Mouse (Mus musculus): Measurements from ENCODE around the gene Hist1h3g.
"Not testable (repeated sequence)": the region's sequence is repeated elsewhere in the genome, so short reads cannot be mapped to it uniquely, and the experiment has no call there.

Hist1h3g gene

DNA sequence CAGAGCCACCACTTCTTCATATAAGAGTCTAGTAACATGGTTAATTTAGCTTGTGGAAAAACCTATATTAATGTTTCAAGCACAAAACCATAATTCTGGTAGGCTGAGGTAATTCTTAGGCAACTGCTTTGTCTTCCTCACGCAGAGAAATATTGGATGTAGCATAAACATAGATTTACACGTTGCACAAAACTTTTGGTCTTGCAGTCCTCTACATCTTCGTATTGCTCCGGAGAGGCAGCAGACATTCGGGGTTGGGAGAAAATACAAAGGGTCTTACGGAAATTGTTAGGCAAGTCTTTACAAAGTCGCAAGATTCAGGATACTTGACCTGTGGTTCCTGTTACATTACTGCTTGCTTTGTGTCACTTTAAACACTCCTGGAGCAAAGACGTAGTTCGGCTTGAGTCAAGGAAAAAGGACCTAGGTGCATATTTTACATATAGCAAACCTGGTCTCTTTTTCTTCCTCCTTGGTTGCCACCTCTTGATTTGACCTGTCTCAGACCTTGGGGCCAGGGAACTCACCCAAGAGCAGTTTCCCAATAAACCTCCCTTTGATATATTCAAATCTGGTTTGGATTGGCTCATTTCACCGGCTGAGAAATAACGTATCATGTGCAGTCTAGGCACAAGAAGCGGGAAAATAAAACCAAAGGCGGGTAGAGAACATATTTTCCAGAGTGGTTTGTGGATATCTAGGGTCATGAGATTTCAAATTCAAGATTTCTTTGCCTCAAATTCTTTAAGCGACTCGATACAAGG, 672 bp upstream of the Hist1h3g start:
- DNase-seq (ENCODE audit: extremely low read depth, low read depth) = no peak

DNA sequence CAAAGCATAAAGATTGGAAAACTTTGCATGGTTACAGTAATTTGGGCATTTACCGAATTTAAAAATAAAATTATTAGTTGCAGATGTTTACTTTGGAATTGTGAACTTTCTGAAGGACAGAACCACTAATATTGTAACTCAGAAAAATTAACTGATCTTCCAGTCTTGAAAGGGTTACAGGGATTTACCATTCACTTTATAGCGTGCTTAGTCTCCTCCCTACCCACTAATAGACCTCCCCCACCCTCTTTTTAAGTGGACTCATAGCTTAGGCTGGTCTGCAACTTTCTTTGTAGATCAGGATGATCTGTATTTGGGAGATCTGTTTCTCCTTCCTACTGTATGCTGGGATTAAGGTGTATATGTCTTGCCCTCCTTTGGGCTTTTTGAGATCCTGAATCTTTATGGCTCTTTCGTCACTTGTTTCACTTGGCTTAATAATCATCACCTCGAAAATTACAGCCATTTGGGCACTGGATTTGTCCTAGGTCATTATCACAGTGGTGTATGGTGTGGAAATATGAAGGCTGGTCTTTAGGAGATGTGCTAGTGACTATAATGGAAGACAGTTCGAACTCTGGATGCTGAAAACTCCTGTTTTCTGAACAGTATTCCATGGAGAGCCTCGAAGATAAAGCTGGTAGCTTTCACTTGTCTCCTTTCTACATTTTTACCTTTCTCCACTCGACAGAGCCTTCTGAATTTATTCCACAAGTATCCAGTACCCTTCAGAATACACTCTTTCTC, 1.0 kb downstream of the Hist1h3g start:
- no peak for DNase-seq (ENCODE audit: extremely low read depth, low read depth)

DNA sequence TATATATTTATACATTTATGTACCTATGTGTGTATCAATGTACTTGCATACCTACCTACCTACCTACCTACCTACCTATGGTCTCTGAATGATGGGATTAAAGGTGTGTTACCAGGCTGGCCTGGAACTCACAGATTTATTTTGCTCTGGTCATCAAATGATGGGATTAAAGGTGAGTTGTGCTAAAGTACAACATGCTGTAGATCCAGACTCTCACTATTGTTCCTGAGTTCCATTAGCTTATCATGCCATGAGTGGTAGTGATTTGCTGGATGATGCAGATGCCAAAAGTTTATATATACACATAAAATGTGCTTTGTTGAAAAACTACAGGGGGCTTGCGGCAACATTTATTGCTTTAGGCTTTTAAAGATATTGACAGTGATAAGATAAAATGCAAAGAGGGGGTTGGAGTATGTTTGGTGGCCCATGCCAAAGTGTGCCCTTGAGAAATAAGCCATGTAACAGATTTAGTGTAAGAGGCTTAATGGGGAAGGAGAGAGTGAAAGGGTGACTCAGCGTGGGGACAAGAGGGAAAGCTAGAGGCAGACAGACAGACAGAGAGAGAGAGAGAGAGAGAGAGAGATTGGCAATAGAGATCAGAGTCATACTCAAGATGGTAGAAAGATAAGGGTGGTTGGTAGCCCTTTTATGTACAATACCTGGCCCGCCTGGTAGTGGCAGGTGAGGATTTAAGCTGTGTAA, 1.9 kb downstream of the Hist1h3g start:
- DNase-seq (ENCODE audit: extremely low read depth, low read depth) = no peak

DNA sequence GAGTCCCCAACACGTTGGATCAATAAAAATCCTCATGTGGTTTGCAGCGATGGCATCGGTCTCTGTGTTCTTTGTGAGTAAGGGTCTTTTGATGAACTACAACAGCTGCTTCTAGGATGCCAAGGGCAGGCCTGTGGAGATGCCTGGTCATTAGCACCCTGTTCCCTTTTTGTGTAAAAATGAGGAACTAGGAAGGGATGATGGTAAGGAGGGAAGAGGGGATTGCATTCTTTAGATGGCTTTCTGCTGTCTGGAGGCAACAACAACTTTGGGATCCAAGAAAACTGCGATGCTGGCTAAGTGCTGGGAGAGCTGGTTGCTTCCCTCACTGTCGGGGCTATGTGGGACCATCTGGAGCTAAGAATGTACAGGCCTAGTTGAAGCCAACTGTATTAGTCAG, 3.0 kb downstream of the Hist1h3g start:
- no peak for DNase-seq (ENCODE audit: extremely low read depth, low read depth)

DNA sequence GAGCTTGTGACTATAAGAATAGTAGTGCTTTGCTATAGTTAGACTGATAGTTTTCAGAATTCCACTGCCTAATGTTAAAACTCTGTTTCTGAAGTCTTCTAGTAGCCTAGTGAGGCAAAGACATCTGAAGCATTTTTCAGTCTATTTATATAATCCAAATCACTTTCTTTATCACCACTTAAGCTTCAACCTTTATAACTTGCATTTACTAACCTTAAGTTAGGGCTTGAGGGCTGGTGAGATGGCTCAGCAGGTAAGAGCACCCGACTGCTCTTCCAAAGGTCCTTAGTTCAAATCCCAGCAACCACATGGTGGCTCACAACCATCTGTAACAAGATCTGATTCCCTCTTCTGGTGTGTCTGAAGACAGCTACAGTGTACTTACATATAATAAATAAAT, 4.6 kb downstream of the Hist1h3g start:
- DNase-seq (ENCODE audit: extremely low read depth, low read depth) = not testable (repeated sequence)

DNA sequence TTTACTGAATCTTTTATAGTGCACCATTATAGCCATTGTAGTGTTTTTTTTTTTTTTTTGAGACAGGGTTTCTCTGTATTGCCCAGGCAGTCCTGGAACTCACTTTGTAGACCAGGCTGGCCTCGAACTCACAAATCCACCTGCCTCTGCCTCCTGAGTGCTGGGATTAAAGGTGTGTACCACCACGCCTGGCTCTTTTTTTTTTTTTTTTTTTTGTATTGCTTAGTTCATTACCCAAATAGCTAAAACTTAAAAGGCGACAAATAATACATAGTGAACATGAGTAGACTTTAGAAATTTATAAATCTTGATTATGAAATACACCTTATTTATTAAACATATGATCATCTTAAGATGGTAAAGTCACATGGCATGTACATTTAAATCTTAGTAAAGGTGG, 6.3 kb downstream of the Hist1h3g start:
- DNase-seq (ENCODE audit: extremely low read depth, low read depth) = no peak

DNA sequence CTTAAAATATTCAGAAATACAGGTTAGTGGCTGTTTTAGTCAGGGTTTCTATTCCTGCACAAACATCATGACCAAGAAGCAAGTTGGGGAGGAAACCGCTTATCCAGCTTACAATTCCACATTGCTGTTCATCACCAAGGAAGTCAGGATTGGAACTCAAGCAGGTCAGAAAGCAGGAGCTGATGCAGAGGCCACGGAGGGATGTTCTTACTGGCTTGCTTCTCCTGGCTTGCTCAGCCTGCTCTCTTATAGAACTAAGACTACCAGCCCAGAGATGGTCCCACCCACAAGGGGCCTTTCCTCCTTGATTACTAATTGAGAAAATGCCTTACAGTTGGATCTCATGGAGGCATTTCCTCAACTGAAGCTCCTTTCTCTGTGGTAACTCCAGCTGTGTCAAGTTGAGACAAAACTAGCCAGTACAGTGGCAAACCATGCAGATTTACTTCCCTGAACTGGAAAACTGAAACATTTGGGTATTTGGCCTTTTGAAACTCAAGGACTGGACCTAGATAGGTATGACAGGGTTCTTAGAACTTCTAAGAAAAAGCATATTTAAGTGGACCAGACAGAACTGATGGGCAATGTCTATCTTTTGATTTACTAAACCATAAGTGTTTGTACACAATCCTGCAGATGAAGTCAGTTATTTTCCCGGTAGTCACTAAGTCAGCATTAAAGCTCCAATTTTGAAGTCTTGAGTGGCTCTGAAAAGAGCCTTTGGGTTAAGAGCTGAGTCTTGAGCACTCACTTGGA, 7.2 kb downstream of the Hist1h3g start:
- DNase-seq (ENCODE audit: extremely low read depth, low read depth) = not testable (repeated sequence)

DNA sequence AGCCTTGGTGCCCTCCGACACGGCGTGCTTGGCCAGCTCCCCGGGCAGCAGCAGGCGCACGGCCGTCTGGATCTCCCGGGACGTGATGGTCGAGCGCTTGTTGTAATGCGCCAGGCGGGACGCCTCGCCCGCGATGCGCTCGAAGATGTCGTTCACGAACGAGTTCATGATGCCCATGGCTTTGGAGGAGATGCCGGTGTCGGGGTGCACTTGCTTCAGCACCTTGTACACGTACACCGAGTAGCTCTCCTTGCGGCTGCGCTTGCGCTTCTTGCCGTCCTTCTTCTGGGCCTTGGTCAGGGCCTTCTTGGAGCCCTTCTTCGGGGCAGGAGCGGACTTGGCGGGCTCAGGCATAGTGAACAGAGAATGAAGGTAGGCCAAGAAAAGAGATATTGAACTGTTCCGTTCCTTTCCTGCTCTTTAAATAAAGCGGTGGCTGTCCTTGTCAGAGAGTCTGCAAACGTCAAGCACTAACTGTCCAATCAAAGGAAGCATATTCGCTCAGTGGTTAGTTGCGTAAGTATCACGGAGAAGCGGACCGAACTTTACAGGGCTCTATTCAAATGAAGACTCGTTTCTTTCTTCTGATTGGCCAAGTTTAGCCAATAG, 7.9 kb downstream of the Hist1h3g start, which contains the start of gene Hist1h2bh:
Gene Hist1h2bh, minus strand, starts transcription at position 394 of the 609 bp plus-strand sequence.
- DNase-seq (ENCODE audit: extremely low read depth, low read depth) = peak; percentile 100

DNA sequence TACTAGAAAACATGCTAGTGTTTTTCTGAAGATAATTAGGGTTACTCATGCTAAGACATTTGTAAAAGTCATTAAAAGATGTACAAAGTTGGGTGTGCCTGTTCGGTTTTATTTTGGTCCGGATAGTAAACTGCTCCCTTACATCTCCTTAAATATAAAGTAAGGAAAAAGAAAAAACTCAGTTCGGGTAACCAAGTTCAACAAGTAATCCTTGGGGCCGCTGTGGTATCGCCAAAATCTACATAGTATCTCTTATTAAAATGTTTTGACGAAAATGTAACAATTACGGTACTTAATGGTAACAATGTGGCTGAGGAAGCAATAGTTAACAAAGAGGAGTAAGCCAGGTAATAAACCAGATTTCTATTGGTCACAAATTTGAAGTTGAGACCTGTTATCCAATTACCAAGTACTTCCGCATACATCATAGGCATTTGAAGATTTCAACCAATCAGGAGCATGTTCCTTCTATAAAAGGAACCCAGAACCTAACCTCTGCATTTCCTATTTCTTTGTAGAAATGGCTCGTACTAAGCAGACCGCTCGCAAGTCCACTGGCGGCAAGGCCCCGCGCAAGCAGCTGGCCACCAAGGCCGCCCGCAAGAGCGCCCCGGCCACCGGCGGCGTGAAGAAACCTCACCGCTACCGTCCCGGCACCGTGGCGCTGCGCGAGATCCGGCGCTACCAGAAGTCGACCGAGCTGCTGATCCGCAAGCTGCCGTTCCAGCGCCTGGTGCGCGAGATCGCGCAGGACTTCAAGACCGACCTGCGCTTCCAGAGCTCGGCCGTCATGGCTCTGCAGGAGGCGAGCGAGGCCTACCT, 9.0 kb downstream of the Hist1h3g start, which contains the start of gene Hist1h3f:
Gene Hist1h3f, plus strand, starts transcription at position 88 of the 822 bp plus-strand sequence.
- peak; percentile 97 for DNase-seq (ENCODE audit: extremely low read depth, low read depth)

DNA sequence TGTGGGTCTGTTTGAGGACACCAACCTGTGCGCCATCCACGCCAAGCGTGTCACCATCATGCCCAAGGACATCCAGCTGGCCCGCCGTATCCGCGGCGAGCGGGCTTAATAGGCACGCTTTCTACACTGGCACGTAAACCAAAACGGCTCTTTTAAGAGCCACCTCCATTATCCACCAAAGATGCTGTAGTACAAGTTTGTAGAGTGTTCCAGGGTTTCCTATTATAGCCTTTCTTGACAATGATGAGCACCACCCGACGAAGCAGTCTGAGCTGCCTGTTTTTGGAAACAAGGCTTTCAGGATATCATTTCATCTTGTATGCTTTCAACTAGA, 9.5 kb downstream of the Hist1h3g start:
- DNase-seq (ENCODE audit: extremely low read depth, low read depth) = not testable (repeated sequence)

DNA sequence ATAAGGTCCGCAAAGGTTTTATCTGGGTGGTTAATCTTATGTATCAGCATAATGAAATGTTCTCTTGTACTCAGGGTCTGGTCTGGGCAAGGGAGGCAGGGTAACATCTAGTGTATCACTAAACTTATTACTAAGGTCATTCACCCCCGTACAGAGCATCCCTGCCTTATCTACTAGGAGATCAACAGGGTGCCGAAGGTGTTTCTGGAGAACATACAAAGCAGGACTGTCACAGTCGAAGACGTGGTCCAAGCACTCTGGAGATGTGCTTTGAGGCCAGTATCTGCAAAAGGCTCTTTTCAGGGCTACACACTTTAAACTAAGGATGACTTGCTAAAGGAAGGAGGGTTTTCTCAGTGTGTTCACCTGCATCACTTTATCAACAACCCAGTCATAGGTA, 11.5 kb downstream of the Hist1h3g start:
- no peak for DNase-seq (ENCODE audit: extremely low read depth, low read depth)

DNA sequence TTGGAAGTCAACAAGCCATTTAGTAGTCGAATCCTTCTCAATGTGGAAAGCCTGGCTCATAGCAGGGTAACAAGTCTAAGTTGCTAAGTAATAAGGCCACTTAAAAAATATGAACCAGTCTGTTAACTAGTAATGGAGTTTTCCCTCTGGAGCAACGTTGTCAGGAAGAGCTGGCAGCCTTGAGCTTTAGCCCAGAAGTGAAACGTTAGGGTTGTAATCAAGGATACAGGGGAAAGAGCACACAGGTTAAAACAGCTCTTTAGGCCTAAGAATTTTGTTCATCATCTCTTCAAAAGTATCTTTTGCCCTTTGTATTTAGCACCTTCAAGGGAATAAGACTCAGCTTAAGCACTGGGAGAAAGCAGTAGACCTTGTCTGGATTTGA, 15.5 kb downstream of the Hist1h3g start:
- peak; percentile 71 for DNase-seq (ENCODE audit: extremely low read depth, low read depth)

DNA sequence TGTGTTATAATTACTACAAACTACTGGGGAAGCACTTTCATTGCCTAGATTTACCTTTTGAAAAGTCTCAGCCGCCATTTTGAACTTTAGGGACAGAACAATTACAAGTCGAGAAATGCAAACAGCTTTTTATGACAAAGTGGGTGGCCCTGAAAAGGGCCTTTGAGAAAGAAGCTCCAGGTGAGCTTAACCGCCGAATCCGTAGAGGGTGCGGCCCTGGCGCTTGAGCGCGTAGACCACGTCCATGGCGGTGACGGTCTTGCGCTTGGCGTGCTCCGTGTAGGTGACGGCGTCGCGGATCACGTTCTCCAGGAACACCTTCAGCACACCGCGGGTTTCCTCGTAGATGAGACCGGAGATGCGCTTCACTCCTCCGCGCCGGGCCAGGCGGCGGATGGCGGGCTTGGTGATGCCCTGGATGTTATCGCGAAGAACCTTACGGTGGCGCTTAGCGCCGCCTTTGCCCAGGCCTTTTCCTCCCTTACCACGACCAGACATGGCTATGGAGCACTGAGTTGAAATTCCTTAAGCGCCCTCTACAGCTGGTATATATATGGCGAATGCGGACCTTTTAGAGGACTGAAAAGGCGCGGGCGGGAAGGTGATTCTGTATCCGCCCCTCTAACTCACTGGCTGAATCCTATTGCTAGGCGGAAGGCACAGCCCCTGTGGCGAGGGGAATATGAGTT, 16.1 kb downstream of the Hist1h3g start, which contains the start of gene Hist1h4f:
Gene Hist1h4f, minus strand, starts transcription at position 503 of the 689 bp plus-strand sequence.
- peak; percentile 94 for DNase-seq (ENCODE audit: extremely low read depth, low read depth)

DNA sequence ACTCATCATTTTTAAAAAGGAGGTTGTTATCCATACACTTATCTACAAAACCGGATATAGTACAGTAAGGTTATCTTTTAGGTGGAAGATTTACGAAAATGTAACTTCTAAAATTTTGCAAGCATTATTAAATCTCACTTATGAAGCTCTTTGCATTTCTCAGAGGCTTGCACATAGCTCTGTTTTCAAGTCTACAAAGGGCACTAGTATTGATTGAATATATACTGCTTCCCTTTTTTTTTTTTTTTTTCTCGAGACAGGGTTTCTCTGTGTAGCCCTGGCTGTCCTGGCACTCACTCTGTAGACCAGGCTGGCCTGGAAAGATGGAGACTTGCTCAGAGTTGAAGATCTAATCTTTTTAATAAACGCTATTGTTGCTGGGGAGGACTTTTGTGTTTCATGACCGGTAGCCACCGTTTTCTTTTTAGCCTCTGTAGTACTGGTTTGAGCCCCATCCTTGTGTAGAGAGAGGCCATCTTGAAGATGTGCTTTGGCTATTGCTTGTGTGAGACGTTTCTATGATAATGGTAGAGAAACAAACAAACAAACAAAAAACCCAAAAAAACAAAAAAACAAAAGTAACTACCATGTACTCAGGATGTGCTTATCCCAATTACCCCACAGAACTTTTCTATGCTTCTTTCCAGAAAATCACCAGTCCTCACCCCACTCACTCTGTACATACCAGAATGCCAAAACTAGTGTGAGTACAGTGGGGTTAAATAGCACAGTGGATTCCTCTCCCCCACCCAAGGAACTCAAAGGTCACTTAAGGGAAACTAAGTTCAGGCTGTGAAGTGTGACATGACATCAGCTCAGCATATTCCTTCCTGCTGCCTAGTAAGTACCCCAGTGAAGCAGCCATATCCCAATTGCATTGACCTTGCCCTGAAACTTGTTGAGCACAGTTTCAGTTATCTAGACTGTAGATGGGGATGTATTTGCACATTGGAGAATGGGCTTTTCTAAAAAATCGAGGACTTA, 17.0 kb downstream of the Hist1h3g start:
- no peak for DNase-seq (ENCODE audit: extremely low read depth, low read depth)

DNA sequence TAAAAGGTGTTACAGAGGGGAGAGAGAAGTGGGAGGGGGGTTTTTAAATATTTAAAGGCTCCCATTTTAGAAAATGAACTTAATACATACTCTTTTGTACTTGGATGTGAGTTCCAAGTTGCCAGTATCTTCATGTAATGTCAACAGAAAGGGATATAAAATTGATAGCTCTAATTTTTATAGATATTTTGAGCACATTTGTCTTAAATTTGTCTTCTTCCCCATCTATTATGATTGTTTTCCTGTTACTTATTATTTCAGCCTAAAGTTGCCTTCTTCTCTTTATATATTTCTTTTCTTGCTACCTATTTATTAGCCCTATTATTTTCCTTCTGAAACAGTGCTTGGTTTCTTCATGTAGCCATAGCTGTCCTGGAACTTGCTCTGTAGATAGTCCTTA, 17.7 kb downstream of the Hist1h3g start, which contains the start of gene Hist1h1d:
Gene Hist1h1d, plus strand, starts transcription at position 301 of the 400 bp plus-strand sequence.
- no peak for DNase-seq (ENCODE audit: extremely low read depth, low read depth)

DNA sequence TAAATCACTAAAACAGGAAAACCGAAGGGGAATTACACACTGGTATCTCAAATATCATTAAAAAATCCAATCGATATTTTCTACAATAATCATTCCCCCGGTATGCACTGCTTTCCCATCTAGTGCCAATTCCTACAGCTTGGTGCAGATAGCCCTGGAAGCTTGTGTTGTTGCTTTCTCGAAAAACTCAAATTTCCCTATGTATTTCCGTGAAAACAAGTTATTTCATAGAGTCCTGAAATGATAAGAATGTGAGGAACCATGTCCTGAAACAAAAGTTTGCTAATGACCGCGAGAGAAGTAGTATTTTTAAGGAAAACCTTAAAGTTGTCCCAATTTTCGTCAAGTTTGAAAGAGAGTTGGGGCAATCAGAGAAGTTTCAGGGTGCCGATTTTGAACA, 19.2 kb downstream of the Hist1h3g start:
- DNase-seq (ENCODE audit: extremely low read depth, low read depth) = peak; percentile 49

DNA sequence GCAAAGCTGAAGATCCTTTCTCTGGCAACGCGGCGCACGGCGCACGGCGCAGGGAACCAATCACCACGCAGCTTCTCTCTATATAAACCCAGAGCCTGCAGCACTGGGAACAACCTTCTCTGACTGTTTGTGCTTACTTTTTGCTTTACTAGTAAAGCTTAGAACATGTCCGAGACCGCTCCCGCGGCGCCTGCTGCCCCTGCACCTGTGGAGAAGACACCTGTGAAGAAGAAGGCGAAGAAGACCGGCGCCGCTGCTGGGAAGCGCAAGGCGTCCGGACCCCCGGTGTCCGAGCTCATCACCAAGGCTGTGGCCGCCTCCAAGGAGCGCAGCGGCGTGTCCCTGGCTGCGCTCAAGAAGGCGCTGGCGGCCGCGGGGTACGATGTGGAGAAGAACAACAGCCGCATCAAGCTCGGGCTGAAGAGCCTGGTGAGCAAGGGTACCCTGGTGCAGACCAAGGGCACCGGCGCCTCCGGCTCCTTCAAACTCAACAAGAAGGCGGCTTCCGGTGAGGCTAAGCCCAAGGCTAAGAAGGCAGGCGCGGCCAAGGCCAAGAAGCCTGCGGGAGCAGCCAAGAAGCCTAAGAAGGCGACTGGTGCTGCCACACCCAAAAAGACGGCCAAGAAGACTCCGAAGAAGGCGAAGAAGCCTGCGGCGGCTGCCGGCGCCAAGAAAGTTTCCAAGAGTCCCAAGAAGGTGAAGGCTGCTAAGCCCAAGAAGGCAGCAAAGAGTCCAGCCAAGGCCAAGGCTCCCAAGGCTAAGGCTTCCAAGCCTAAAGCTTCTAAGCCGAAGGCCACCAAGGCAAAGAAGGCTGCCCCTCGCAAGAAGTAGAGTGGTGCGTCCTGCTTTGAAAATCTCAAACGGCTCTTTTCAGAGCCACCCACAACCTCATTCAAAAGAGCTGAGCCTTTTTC, 20.0 kb downstream of the Hist1h3g start:
- DNase-seq (ENCODE audit: extremely low read depth, low read depth) = peak; percentile 95
